Mouse (Mus musculus) c-Kit-positive CD71-positive TER-119-negative erythroid progenitor cells, embryonic 14.5 days (primary cell): ENCODE measurements at regions not wholly inside any gene's neighbourhood (a gene's known extent, or its start where the extent isn't known, plus 50 kb on each side); places are given as distances from the start of the nearest gene placed in this dataset.

Source experiments
- DNase-seq: peaks from one replicate; pipeline ENCODE4 v3.0.0-alpha.2; 2013; ENCODE audit warnings: low read depth

GRCm38 (mm10) chr15:36380461-36381227 is 626.9 kb downstream of the Zfp706 start:
- DNase-seq: no peak

- DNase-seq: no peak
These were observed 628.9 kb downstream of the Zfp706 start for GRCm38 (mm10) chr15:36378640-36379039.

GRCm38 (mm10) chr15:36376551-36376950 is 631.0 kb downstream of the Zfp706 start:
- no peak for DNase-seq

- DNase-seq: no peak
These were observed 632.1 kb downstream of the Zfp706 start for GRCm38 (mm10) chr15:36375549-36375885.

- no peak for DNase-seq
These were observed 632.6 kb downstream of the Zfp706 start for GRCm38 (mm10) chr15:36374732-36375548.

- no peak for DNase-seq
These were observed 633.5 kb downstream of the Zfp706 start for GRCm38 (mm10) chr15:36373900-36374611.

- DNase-seq: no peak
These were observed 634.1 kb downstream of the Zfp706 start for GRCm38 (mm10) chr15:36373481-36373880.

- no peak for DNase-seq
These were observed 636.2 kb downstream of the Zfp706 start for GRCm38 (mm10) chr15:36371382-36371781.

- DNase-seq: no peak
These were observed 636.7 kb downstream of the Zfp706 start for GRCm38 (mm10) chr15:36370906-36371305.

GRCm38 (mm10) chr15:36367296-36367695 is 640.3 kb downstream of the Zfp706 start:
- DNase-seq: no peak

GRCm38 (mm10) chr15:36364757-36365156 is 642.8 kb downstream of the Zfp706 start:
- no peak for DNase-seq

- no peak for DNase-seq
These were observed 643.5 kb downstream of the Zfp706 start for GRCm38 (mm10) chr15:36364062-36364461.

GRCm38 (mm10) chr15:36362911-36363565 is 644.5 kb downstream of the Zfp706 start:
- no peak for DNase-seq

GRCm38 (mm10) chr15:36361522-36362148 is 645.9 kb downstream of the Zfp706 start:
- no peak for DNase-seq

- peak; percentile 78 for DNase-seq
These were observed 646.7 kb downstream of the Zfp706 start for GRCm38 (mm10) chr15:36360694-36361521.

GRCm38 (mm10) chr15:36355851-36356250 is 651.7 kb downstream of the Zfp706 start:
- DNase-seq: no peak

- DNase-seq: no peak
These were observed 653.0 kb downstream of the Zfp706 start for GRCm38 (mm10) chr15:36354545-36354944.

- no peak for DNase-seq
These were observed 653.8 kb downstream of the Zfp706 start for GRCm38 (mm10) chr15:36353793-36354192.

- no peak for DNase-seq
These were observed 654.6 kb downstream of the Zfp706 start for GRCm38 (mm10) chr15:36352929-36353328.

GRCm38 (mm10) chr15:36351693-36352092 is 655.9 kb downstream of the Zfp706 start:
- DNase-seq: no peak

- no peak for DNase-seq
These were observed 659.2 kb downstream of the Zfp706 start for GRCm38 (mm10) chr15:36348348-36348747.
